Comparison of ENCODE assay signal across 10 mouse cellular contexts in the genomic region with DNA sequence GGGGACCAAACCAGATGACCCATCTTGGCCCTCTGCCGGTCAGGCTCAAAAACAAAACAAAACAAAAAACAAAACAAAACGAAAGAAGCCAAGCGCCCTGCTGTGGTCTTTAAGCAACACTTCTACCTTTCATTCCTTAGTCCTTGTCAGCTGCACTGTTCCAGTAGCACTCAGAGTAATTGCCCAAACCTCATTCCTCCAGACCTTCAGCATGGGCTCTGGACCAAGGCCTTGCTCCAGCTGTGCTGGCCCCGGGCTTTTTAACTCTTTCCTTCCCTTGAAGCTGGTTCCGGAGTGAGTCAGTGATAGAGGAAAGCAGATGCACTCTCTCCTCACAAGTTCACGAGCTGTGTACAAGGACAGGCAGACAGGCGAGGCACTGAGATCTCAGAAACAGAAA. TPM values are rescaled to one million over a fixed set of nuclear protein-coding genes. Genes with fewer than 3 reads are reported as not detected.
DNase-seq lines count a peak whose midpoint lies in the region; ATAC-seq lines count a peak whose summit lies in the region.
"Had no signal": no experiment of that assay in that cellular context is flagged by ENCODE, and none has a peak within 500 bp of the region (broad histone marks: within the 10 kb centered on the region; RNA-seq: fewer than 3 reads in every experiment).

No protein-coding gene starts in this region.

- no peak overlapping the region for H3K9ac ChIP-seq in heart, embryonic 11.5 days (ENCODE audit: low read depth, low read length)
- H3K9ac ChIP-seq: neural tube, embryonic 13.5 days had no signal

- H3K9me3 ChIP-seq in heart, embryonic 11.5 days (replicated peaks; ENCODE audit: control insufficient read depth, low read length) = no peaks in the 10 kb centered on the region
- H3K9me3 ChIP-seq: neural tube, embryonic 13.5 days had no signal

- no peaks in the 10 kb centered on the region for H3K36me3 ChIP-seq in heart, embryonic 11.5 days (ENCODE audit: control insufficient read depth, insufficient read depth, low read length)
- H3K36me3 ChIP-seq: neural tube, embryonic 13.5 days had no signal

- no peaks in the 10 kb centered on the region for H3K4me1 ChIP-seq in heart, embryonic 11.5 days (ENCODE audit: control insufficient read depth, insufficient read depth, low read length)
- H3K4me1 ChIP-seq: neural tube, embryonic 13.5 days had no signal

- ATAC-seq in heart, embryonic 11.5 days (replicated peaks; ENCODE audit: insufficient number of reproducible peaks, low FRiP score, low TSS enrichment) = no peak
- ATAC-seq in CD4-positive, CD25-positive, alpha-beta regulatory T cell, adult 4 months = no peak

- no peaks in the 10 kb centered on the region for H3K27me3 ChIP-seq in heart, embryonic 11.5 days (ENCODE audit: control insufficient read depth, insufficient read depth, low read length)
- H3K27me3 ChIP-seq: neural tube, embryonic 13.5 days had no signal

- 28% methylated on average over 7 of the region's 7 CpGs for WGBS in heart, embryonic 11.5 days (ENCODE audit: insufficient replicate concordance)

- H3K4me3 ChIP-seq in heart, embryonic 11.5 days (ENCODE audit: low read depth, low read length) = no peak overlapping the region
- H3K4me3 ChIP-seq: neural tube, embryonic 13.5 days had no signal

- H3K4me2 ChIP-seq in heart, embryonic 11.5 days = peak overlapping the region; percentile 2; the same call in 1 of the 2 replicates
- H3K4me2 ChIP-seq: neural tube, embryonic 13.5 days had no signal

- H3K27ac ChIP-seq in heart, embryonic 11.5 days (ENCODE audit: low read depth, low read length) = no peak overlapping the region
- H3K27ac ChIP-seq: neural tube, embryonic 13.5 days had no signal

- DNase-seq in kidney, postnatal 4 days = peak; percentile 49 to 61
- DNase-seq in kidney, adult 8-10 months = no peak
- peak; percentile 65 for DNase-seq in adrenal gland, postnatal 14 days
- peak; percentile 52 for DNase-seq in lung, postnatal 14 days
- DNase-seq in cerebellum, postnatal 36 days = no peak
- DNase-seq in thymus, postnatal 10 days (ENCODE audit: low spot score in 2 of 2) = no peak

RNA-seq across cellular contexts. Expression of gene Itga8, which starts 14.6 kb away (rescaled TPM):
- 17.6 and 19.0 TPM in 2 replicates for total RNA-seq in adrenal gland, postnatal 14 days (2021)
- polyA plus RNA-seq in heart, embryonic 11.5 days (2014; fragmentation: Nextera tagmentation; extraction: Ambion mirVana) = 6.4 and 7.8 TPM in 2 replicates
- not detected for polyA plus RNA-seq in CD4-positive, CD25-positive, alpha-beta regulatory T cell, adult 4 months (2017; shearing (Covaris generic))
- total RNA-seq: MEL had no signal

Comparison
In these comparisons a context has a peak if more than half of its experiments do, and no peak if none do; other contexts are left out.
1. DNase-seq: peak in kidney, postnatal 4 days (2 of 2), adrenal gland, postnatal 14 days (single experiment) and lung, postnatal 14 days (single experiment); none in kidney, adult 8-10 months (0 of 2), cerebellum, postnatal 36 days (0 of 2) and thymus, postnatal 10 days (0 of 2).